Mouse (Mus musculus) spleen, postnatal 0 days (tissue): ENCODE results near the gene Rpl10a. TPM values are rescaled to one million over a fixed set of nuclear protein-coding genes. Genes with fewer than 3 reads are reported as not detected.

Experiments used
- polyA plus RNA-seq: library from polyadenylated mRNA; unstranded; fragments of >200 nt; fragmentation: Nextera tagmentation; extraction: Ambion mirVana; gene quantifications from 2 replicates; pipeline ENCODE4 v1.2.1, GENCODE M21; 2015

Rpl10a gene
- 605 and 646 TPM in 2 replicates for polyA plus RNA-seq

GRCm38 (mm10) chr17:28328366-28328928 lies at the start of gene Rpl10a:
Rpl10a (plus strand) TSS chr17:28328471.

GRCm38 (mm10) chr17:28313212-28313879 lies 14.9 kb upstream of the Rpl10a start, which contains the start of gene Fance:
Fance (plus strand) TSS chr17:28313519.

GRCm38 (mm10) chr17:28350466-28351352 lies 22.4 kb downstream of the Rpl10a start, which contains the start of gene Tead3:
Tead3 (minus strand) TSS chr17:28350817.

DNA sequence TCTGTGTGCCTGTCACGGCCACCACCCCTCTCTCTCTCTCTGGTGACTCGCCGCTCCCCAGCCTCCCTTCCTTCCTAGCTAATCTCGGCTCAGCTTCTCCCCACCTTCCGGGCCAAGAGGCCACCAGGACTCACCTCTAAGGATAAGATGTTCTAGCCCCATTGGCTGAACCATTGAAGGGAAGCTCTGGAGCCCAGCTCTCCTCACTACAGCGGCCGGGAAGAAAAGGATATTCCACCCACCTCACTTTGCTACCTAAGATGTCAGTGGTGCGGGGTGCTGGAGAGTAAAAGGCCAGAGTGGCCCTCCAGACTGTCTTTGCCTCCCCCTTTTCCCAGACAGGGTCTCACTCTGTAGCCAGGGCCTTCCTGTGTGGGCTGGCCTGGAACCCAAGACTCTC lies 36.9 kb downstream of the Rpl10a start, which contains the start of gene Tulp1:
Gene Tulp1, minus strand, starts transcription at position 101 of the 400 bp plus-strand sequence.

Other genes starting within 250 kb of the Rpl10a start
- gene Tcp11, start 247.8 kb upstream of the Rpl10a start, polyA plus RNA-seq: 0.46 TPM in 2 replicates
- gene Scube3, start 186.3 kb upstream of the Rpl10a start, polyA plus RNA-seq: 0.29 and 0.30 TPM in 2 replicates
- 8.0 and 9.5 TPM in 2 replicates for gene Zfp523, start 151.3 kb upstream of the Rpl10a start, polyA plus RNA-seq
- 27.6 and 31.1 TPM in 2 replicates for gene Def6, start 120.7 kb upstream of the Rpl10a start, polyA plus RNA-seq
- 1.5 and 1.6 TPM in 2 replicates for gene Ppard, start 95.8 kb upstream of the Rpl10a start, polyA plus RNA-seq
- 17.0 and 17.4 TPM in 2 replicates for gene Fance, start 15.0 kb upstream of the Rpl10a start, polyA plus RNA-seq
- 2.9 and 3.8 TPM in 2 replicates for gene Tead3, start 22.3 kb downstream of the Rpl10a start, polyA plus RNA-seq
- gene Tulp1, start 36.8 kb downstream of the Rpl10a start, polyA plus RNA-seq: 1.8 and 2.1 TPM in 2 replicates
- gene Fkbp5, start 189.1 kb downstream of the Rpl10a start, polyA plus RNA-seq: 16.5 and 18.1 TPM in 2 replicates
- not detected in 2 replicates for gene Armc12, start 202.3 kb downstream of the Rpl10a start, polyA plus RNA-seq
- not detected in 2 replicates for gene Clpsl2, start 220.9 kb downstream of the Rpl10a start, polyA plus RNA-seq
- 92.0 and 280 TPM in 2 replicates for gene Clps, start 232.3 kb downstream of the Rpl10a start, polyA plus RNA-seq
- 0.11 and 0.13 TPM in 2 replicates for gene Lhfpl5, start 247.2 kb downstream of the Rpl10a start, polyA plus RNA-seq